Mouse (Mus musculus) megakaryocyte, embryonic 14.5 days (primary cell): ENCODE data around the gene Faim. TPM values are rescaled to one million over a fixed set of nuclear protein-coding genes. Genes with fewer than 3 reads are reported as not detected.

ENCODE experiments used
- H3K27me3 ChIP-seq: replicated peaks from 2 replicates; pipeline ENCODE3; 2012; ENCODE audit warnings: inconsistent platforms
- H3K36me3 ChIP-seq: replicated peaks from 2 replicates; pipeline ENCODE3; 2012; ENCODE audit warnings: low read length, inconsistent platforms, mixed read lengths
- H3K4me1 ChIP-seq: 2 replicates; pipeline ENCODE4 v1.6.1; 2012; ENCODE audit warnings: inconsistent platforms
- H3K4me3 ChIP-seq: replicated peaks from 2 replicates; pipeline ENCODE3; 2012; ENCODE audit warnings: moderate library complexity, mild to moderate bottlenecking, inconsistent platforms
- H3K9me3 ChIP-seq: 2 replicates; pipeline ENCODE4 v1.6.1; 2012; ENCODE audit warnings: inconsistent platforms
- FLI1 ChIP-seq: IDR thresholded peaks from 2 replicates; pipeline ENCODE4 v1.6.1; 2012; ENCODE audit warnings: low read length, inconsistent platforms, mixed read lengths
- GATA1 ChIP-seq: IDR thresholded peaks from 3 replicates; pipeline ENCODE4 v1.6.1; 2012; ENCODE audit warnings: mixed read lengths, low read length, inconsistent platforms, borderline replicate concordance
- polyA plus RNA-seq: library from polyadenylated mRNA; stranded (reverse); fragments of >175 nt; gene quantifications from 2 replicates; pipeline ENCODE4 v1.2.3, GENCODE M21; 2012; ENCODE audit warnings: low replicate concordance; ENCODE audit not compliant: insufficient read depth

The Faim gene
- polyA plus RNA-seq, 1 experiment, result 16.5 TPM

DNA sequence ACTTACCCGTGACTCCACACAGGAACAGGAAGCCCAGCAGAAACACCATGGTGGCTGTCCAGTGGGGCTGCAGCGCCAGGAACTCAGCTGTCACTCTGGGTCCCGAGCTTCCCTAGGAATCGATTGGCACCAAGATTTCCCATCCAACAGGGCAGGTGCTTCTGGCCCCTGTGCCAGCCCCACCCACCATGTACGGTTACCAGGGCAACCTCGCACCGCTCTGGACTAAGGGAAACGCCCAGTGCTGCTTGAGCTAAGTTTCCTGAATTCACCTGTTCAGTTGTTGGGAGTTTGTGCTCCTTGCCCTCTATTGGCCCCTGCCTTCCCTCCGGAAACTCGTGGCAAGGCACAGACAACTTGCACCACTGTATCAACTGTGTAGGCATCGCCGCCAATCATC lies 49.4 kb downstream of the Faim start, which contains the start of gene Gm1123:
TSS of gene Gm1123 (minus strand) at position 141 of the 400 bp plus-strand sequence.
- TF ChIP-seq GATA1 (no peak), FLI1 (no peak)
- H3K36me3 ChIP-seq, result peaks cover 95% of the 10 kb centered on the region
- H3K27me3 ChIP-seq, result no peaks in the 10 kb centered on the region
- peaks cover 11% of the 10 kb centered on the region for H3K4me1 ChIP-seq
- H3K4me3 ChIP-seq, result no peak within 1 kb of the TSS
- peaks cover 7% of the 10 kb centered on the region for H3K9me3 ChIP-seq

DNA sequence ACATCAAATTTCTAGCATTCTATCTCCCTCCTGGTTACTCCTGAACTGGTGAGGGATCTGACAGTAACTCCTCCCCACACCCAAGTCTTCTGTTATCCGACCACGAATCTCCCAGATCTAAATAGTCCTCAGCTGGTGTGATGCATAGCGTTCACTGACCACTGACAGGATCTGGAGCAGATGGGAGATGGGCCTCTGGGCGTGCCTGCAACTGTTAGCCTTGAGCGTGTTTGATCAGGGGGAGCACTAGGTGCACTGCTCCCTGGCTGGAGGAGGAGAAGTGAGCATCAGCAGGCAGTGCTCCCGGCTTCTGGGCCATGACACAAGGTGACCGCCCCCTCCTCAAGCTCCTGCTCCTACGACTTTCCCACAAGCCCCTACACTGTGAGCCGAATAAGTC lies 55.8 kb downstream of the Faim start:
- Histone ChIP-seq H3K9me3 (no peaks in the 10 kb centered on the region), H3K36me3 (peaks cover 98% of the 10 kb centered on the region), H3K4me1 (peaks cover 25% of the 10 kb centered on the region), H3K27me3 (no peaks in the 10 kb centered on the region), H3K4me3 (no peak overlapping the region)
- no peak for TF ChIP-seq GATA1
- no peak for TF ChIP-seq FLI1

DNA sequence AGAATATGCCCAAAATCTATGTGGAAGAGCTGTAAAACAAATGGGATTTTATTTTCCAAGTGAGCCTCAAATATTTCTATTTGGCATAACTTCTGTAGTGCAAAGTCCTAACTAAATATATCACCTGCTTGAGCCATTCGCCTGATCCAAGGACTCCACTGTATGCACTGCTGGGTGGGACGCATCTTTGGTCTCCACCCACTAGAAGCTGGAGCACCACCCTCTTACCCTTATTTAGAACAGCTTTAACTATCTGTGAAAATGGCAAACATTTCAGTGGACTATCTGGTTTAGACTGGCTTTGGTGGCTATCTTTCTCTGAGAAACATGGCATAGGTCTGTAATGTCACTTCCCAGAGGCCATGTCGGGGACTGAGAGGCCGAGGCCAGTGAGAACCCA lies 56.5 kb downstream of the Faim start:
- Histone ChIP-seq H3K4me3 (no peak overlapping the region), H3K9me3 (no peaks in the 10 kb centered on the region), H3K27me3 (no peaks in the 10 kb centered on the region), H3K36me3 (peaks cover 98% of the 10 kb centered on the region), H3K4me1 (peaks cover 25% of the 10 kb centered on the region)
- TF ChIP-seq FLI1 (no peak), GATA1 (no peak)

DNA sequence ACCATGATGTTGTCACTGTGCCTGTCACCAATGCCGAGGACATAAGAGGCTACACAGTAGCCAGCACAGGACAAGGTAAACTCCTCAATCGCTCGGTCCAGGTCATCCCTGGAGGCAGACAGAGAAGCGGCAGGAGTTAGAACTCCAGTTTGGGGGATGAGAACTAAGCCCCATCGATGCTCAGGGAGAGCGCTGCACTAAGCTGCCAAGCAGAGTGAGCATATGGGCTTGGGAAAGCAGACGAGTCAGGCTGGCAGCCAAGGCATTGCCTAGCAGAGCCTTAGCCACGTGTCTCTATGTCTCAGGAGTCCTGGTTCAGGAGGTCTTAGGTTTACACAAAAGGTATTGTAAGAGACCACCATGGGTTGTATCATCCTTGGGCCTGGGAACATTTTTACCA lies 58.6 kb downstream of the Faim start:
- TF ChIP-seq GATA1, result no peak
- TF ChIP-seq FLI1, result no peak
- H3K36me3 ChIP-seq, result peaks cover 98% of the 10 kb centered on the region

DNA sequence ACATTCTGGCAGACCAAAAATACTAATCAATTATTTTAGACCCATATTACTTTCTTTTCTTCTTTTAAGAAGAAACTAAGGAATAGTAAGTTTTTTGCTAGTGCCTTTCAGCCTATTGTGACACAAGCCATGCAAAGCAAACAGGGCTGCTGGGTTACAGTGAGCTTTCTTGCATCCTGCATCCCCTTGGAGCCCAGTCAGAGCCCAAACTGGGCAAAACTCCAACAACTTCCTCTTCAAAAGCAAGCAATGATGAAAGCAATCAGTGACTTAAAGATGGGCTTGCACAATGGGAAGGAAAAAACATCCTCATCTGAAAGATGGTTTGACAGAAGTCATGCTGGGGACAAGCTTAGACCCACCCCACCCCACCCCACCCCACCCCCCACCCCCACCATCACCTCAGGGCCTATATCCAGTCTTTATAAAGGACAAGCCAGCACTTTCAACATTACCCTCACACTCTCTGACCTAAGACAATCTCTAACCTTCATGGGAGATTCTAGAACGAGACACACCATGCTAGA lies 62.6 kb downstream of the Faim start:
- TF ChIP-seq FLI1 (no peak), GATA1 (no peak)
- H3K36me3 ChIP-seq, result peaks cover 96% of the 10 kb centered on the region
- H3K4me1 ChIP-seq, result peaks cover 10% of the 10 kb centered on the region; the same call in 1 of the 2 replicates
- no peaks in the 10 kb centered on the region for H3K9me3 ChIP-seq
- no peaks in the 10 kb centered on the region for H3K27me3 ChIP-seq
- no peak overlapping the region for H3K4me3 ChIP-seq

More for the DNA sequence above, 58.6 kb downstream of the Faim start:
- H3K4me3 ChIP-seq, result no peak overlapping the region
- no peaks in the 10 kb centered on the region for H3K9me3 ChIP-seq
- peaks cover 25% of the 10 kb centered on the region for H3K4me1 ChIP-seq
- H3K27me3 ChIP-seq, result no peaks in the 10 kb centered on the region

DNA sequence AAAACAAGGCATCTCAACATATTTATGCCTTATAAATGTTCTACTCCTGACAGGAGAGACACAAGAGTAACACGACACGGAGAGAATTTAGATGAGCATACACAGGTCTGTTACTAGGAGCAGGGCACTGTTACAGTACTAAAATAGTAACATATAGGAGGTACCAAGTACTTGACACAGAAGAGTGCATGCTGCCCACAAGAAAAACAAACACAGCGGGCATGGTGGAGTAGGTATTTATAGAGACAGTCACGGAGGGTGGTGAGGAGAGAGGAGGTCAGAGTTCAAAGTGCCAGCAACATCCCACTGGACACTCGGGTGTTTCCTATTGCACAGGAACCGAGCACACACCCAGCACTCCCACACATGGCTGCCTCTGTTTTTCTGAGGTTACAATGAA lies 63.6 kb downstream of the Faim start:
- TF ChIP-seq FLI1 (no peak), GATA1 (no peak)
- Histone ChIP-seq H3K9me3 (no peaks in the 10 kb centered on the region), H3K4me1 (peaks cover 5% of the 10 kb centered on the region; the same call in 1 of the 2 replicates), H3K4me3 (no peak overlapping the region), H3K27me3 (no peaks in the 10 kb centered on the region), H3K36me3 (peaks cover 96% of the 10 kb centered on the region)

Other genes starting within 250 kb of the Faim start
- gene Prr23a1, start 143.9 kb upstream of the Faim start, polyA plus RNA-seq, result not detected in 2 replicates
- gene Prr23a2, start 129.9 kb upstream of the Faim start, polyA plus RNA-seq, result not detected in 2 replicates
- not detected in 2 replicates for gene Prr23a3, start 121.6 kb upstream of the Faim start, polyA plus RNA-seq
- not detected in 2 replicates for gene 7420426K07Rik, start 83.3 kb upstream of the Faim start, polyA plus RNA-seq
- not detected in 2 replicates for gene Foxl2, start 31.1 kb upstream of the Faim start, polyA plus RNA-seq
- gene Gm1123, start 49.3 kb downstream of the Faim start, polyA plus RNA-seq, result not detected in 2 replicates
- 0.82 and 1.8 TPM in 2 replicates for gene Pik3cb, start 154.2 kb downstream of the Faim start, polyA plus RNA-seq